Mouse (Mus musculus) kidney, embryonic 14.5 days (tissue): ENCODE measurements at regions not wholly inside any gene's neighbourhood (a gene's known extent, or its start where the extent isn't known, plus 50 kb on each side); places are given as distances from the start of the nearest gene placed in this dataset.

Source experiments
- ATAC-seq: fragments of 200-750 bp; cut with Nextera tagmentation; 2 replicates; pipeline ENCODE4 v1.8.0; 2017; ENCODE audit warnings: moderate number of reproducible peaks, mild to moderate bottlenecking, moderate TSS enrichment, moderate library complexity; ENCODE audit not compliant: low FRiP score, low TSS enrichment
- H3K27ac ChIP-seq: fragments of 300-500 bp; sonication (generic); 2 replicates; pipeline ENCODE4 v1.5.1; 2014; ENCODE audit warnings: low read depth, mild to moderate bottlenecking, low read length, moderate library complexity, mixed read lengths
- H3K27me3 ChIP-seq: fragments of 300-500 bp; sonication (generic); 2 replicates; pipeline ENCODE4 v1.6.1; 2014; ENCODE audit warnings: mild to moderate bottlenecking, low read length; ENCODE audit not compliant: control insufficient read depth, insufficient read depth
- H3K36me3 ChIP-seq: fragments of 300-500 bp; sonication (generic); 2 replicates; pipeline ENCODE4 v1.6.1; 2014; ENCODE audit warnings: low read length, mixed read lengths; ENCODE audit not compliant: control insufficient read depth, insufficient read depth
- H3K4me1 ChIP-seq: fragments of 300-500 bp; sonication (generic); 2 replicates; pipeline ENCODE4 v1.6.1; 2014; ENCODE audit warnings: low read length, mixed read lengths; ENCODE audit not compliant: control insufficient read depth, insufficient read depth
- H3K4me2 ChIP-seq: fragments of 300-500 bp; sonication (generic); replicated peaks from 2 replicates; pipeline ENCODE4 v1.6.1; 2014; ENCODE audit warnings: low read depth, mild to moderate bottlenecking, low read length
- H3K4me3 ChIP-seq: fragments of 300-500 bp; sonication (generic); 2 replicates; pipeline ENCODE4 v1.5.1; 2014; ENCODE audit warnings: mild to moderate bottlenecking, low read length
- H3K9ac ChIP-seq: fragments of 300-500 bp; sonication (generic); 2 replicates; pipeline ENCODE4 v1.6.1; 2014; ENCODE audit warnings: low read depth, mild to moderate bottlenecking, low read length, moderate library complexity
- H3K9me3 ChIP-seq: fragments of 300-500 bp; sonication (generic); 2 replicates; pipeline ENCODE4 v1.6.1; 2016; ENCODE audit warnings: low read length; ENCODE audit not compliant: control insufficient read depth
- WGBS: fragments of 180-500 bp; shearing (Covaris S2); extraction: QIAGEN DNeasy Blood & Tissue Kit; methylation state at CpG from one replicate; pipeline ENCODE4 v1.1.7; 2014; 5-methylcytosine and 5-hydroxymethylcytosine counted together

DNA sequence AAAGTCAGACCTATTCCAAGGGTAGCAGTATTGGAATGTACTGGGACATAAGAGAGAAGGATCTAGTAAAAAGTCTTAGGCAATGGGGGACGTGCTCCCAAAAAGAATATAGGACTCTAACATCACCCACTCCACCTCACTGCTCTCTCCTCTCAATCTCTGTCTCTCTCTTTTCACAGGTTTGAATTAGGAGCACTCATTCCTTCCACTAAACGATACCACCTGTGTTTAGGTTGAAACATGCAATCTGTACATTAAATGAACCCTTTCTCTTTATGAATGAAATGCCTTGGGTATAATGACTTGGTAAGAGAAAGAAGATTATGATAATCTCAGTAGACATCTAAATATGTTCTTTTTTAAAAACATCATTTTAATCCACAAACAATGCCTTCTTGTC, 129.4 kb downstream of the Zpld1 start:
- H3K27me3 ChIP-seq, result no peaks in the 10 kb centered on the region
- no peak overlapping the region for H3K4me2 ChIP-seq

DNA sequence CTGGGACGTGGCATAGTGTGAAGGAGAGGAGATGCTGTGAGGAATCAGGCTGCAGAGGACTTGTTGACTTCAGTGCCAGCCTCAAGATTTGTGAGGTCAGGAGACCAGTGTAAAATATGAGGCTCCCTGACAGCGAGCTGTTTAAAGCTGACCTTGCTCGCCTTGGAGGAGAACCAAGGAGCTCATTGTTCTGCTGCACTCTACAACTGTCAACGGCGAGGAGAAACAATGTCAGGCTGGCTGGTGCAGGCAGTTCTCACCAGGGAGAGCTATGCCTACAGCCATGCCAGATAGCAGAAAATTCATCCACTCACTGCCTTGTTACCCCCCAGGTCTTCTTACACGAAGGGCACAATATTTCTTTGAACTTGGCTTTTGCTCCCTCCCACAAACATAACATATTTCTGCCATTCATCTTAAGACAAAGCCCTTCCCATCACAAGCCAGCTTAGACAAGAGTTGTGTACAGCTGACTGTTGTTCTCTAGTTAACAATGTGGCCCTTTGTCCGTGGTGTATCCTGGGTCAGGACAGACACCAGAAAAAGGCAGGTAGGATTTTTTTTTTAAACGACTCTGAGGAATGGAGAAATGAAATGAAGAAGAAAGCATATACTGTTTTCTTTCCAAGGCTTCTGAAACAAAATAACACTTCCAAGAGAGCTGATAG, 131.5 kb downstream of the Zpld1 start:
- Histone ChIP-seq H3K27ac (no peak overlapping the region), H3K4me3 (no peak overlapping the region), H3K27me3 (no peaks in the 10 kb centered on the region), H3K36me3 (no peaks in the 10 kb centered on the region), H3K4me1 (no peaks in the 10 kb centered on the region), H3K9ac (no peak overlapping the region), H3K9me3 (no peaks in the 10 kb centered on the region), H3K4me2 (no peak overlapping the region)
- no peak for ATAC-seq
- 33% methylated on average over 8 of the region's 8 CpGs for WGBS

More for the DNA sequence above, 129.4 kb downstream of the Zpld1 start:
- H3K36me3 ChIP-seq, result no peaks in the 10 kb centered on the region
- H3K9me3 ChIP-seq, result no peaks in the 10 kb centered on the region
- H3K27ac ChIP-seq, result no peak overlapping the region
- no peak overlapping the region for H3K9ac ChIP-seq
- WGBS, result 89% methylated on average over 2 of the region's 2 CpGs
- no peak overlapping the region for H3K4me3 ChIP-seq
- ATAC-seq, result no peak
- no peaks in the 10 kb centered on the region for H3K4me1 ChIP-seq

DNA sequence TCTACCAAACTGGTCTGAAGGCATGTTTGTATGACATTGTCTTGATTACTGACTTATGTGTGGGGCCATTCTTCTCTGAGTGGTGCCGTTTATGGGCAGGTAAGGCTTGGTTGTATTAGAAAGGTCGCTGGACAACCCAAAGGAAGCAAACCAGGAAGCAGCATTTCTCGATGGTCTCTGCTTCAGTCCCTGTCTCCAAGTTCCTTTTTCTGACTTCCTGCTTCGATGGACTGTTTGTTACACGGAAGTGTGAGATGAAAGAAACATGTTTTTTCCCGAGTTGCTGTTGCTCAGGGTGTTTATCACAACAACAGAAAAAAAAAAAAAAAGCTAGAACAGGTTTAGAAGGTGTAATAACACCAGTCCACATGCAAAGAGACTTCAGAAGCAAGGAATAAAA, 134.9 kb downstream of the Zpld1 start:
- no peak overlapping the region for H3K27ac ChIP-seq
- no peaks in the 10 kb centered on the region for H3K9me3 ChIP-seq
- H3K27me3 ChIP-seq, result no peaks in the 10 kb centered on the region
- no peaks in the 10 kb centered on the region for H3K36me3 ChIP-seq
- H3K4me1 ChIP-seq, result no peaks in the 10 kb centered on the region
- H3K4me2 ChIP-seq, result no peak overlapping the region
- H3K9ac ChIP-seq, result no peak overlapping the region
- H3K4me3 ChIP-seq, result no peak overlapping the region
- WGBS, result 71% methylated on average over 6 of the region's 6 CpGs
- ATAC-seq, result no peak

DNA sequence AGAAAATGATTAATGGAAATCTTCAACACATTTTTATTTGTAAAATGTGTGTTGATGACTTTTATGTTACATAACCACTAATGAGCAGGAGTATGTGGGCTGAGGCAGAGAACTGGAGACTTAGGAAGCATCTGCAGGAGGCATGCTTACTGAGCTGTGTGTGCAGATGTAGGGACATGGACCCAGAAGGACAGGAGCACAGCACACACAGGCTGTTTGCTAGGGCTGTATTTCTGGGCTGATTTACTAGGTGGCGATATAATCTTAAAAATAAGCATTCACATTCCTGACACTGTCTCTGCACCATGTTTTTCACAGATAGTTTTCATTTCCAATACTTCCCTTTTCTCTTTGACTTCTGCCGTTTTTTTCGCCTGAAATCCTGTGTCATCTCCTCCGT, 146.1 kb downstream of the Zpld1 start:
- no peaks in the 10 kb centered on the region for H3K4me1 ChIP-seq
- H3K9me3 ChIP-seq, result no peaks in the 10 kb centered on the region
- H3K9ac ChIP-seq, result no peak overlapping the region
- H3K4me3 ChIP-seq, result no peak overlapping the region
- no peak overlapping the region for H3K27ac ChIP-seq
- WGBS, result 59% methylated on average over 4 of the region's 4 CpGs
- no peaks in the 10 kb centered on the region for H3K27me3 ChIP-seq
- peak; percentile 81; the same call in 1 of the 2 replicates for ATAC-seq
- H3K36me3 ChIP-seq, result no peaks in the 10 kb centered on the region
- H3K4me2 ChIP-seq, result no peak overlapping the region

DNA sequence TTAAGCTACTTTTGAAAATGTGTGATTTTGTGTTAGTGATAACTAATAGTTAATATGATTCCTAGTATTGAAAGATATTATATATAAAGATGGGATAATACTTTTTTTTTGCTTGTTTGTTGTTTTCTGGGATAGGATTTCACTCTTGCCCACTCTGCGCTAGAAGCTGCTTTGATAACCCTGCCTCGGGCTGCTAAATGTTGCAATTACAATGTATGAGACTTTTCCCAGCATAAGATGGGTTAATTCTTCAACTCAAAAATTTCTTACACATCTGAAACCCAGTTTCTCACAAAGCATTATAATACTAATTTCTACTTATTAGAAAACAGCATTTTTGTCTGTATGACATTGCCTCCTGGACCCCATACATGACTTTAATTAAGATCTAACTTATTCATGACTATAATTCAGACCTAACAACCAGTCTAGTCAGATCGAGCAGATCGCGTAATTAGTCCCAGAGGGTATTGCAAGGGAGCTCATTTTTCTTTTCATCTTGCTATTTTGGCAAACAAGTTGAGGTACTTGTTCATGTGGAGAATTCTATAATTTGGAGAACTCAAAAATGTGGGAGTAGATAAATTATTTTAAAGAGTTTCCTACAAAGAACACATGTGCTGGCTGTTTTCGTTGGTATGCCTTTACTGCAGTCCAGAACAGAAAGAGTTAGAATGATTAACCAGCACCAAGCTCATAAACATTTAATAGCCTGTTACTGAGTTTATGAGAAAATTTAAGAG, 155.2 kb downstream of the Zpld1 start:
- Histone ChIP-seq H3K36me3 (no peaks in the 10 kb centered on the region), H3K27me3 (no peaks in the 10 kb centered on the region), H3K4me3 (no peak overlapping the region), H3K9me3 (no peaks in the 10 kb centered on the region), H3K4me1 (no peaks in the 10 kb centered on the region), H3K4me2 (no peak overlapping the region), H3K27ac (no peak overlapping the region), H3K9ac (no peak overlapping the region)
- WGBS, result 24% methylated on average over 6 of the region's 6 CpGs
- peak; percentile 86; the same call in 1 of the 2 replicates for ATAC-seq

DNA sequence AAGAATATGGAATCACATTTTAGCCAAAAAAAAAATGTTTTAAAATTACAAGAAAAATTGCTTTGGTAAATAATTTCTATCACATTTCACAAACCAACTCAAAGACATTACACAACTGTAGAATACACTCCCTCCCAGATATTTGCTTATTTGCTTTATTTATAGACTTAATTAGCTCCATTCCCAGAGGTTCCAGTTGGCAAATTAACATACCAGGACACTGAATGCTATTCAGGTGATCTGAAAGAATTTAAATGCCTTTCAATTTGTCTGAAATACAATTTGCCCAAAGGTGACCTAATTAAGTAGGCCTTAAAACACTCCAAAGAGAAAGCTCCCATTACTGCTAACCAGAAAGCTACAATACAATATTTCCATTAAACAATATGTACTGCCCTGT, 162.8 kb downstream of the Zpld1 start:
- no peak overlapping the region for H3K27ac ChIP-seq
- H3K4me3 ChIP-seq, result no peak overlapping the region
- no peaks in the 10 kb centered on the region for H3K27me3 ChIP-seq
- no peaks in the 10 kb centered on the region for H3K36me3 ChIP-seq
- no peak overlapping the region for H3K4me2 ChIP-seq
- H3K9me3 ChIP-seq, result no peaks in the 10 kb centered on the region
- H3K4me1 ChIP-seq, result no peaks in the 10 kb centered on the region
- no peak for ATAC-seq
- H3K9ac ChIP-seq, result no peak overlapping the region

GRCm38 (mm10) chr16:55097651-55098050, 200.1 kb downstream of the Zpld1 start:
- H3K4me1 ChIP-seq, result no peaks in the 10 kb centered on the region
- 92% methylated on average over 1 of the region's 1 CpGs for WGBS
- no peak overlapping the region for H3K9ac ChIP-seq

GRCm38 (mm10) chr16:55087461-55087860, 210.3 kb downstream of the Zpld1 start:
- WGBS, result 75% methylated on average over 1 of the region's 1 CpGs
- Histone ChIP-seq H3K9ac (no peak overlapping the region), H3K27me3 (no peaks in the 10 kb centered on the region), H3K36me3 (no peaks in the 10 kb centered on the region), H3K27ac (no peak overlapping the region), H3K4me2 (no peak overlapping the region), H3K9me3 (no peaks in the 10 kb centered on the region), H3K4me1 (no peaks in the 10 kb centered on the region), H3K4me3 (no peak overlapping the region)
- ATAC-seq, result no peak

More at GRCm38 (mm10) chr16:55097651-55098050, 200.1 kb downstream of the Zpld1 start:
- Histone ChIP-seq H3K4me2 (no peak overlapping the region), H3K27ac (no peak overlapping the region), H3K36me3 (no peaks in the 10 kb centered on the region), H3K9me3 (no peaks in the 10 kb centered on the region), H3K27me3 (no peaks in the 10 kb centered on the region), H3K4me3 (no peak overlapping the region)
- no peak for ATAC-seq

- H3K36me3 ChIP-seq, result no peaks in the 10 kb centered on the region
- no peak for ATAC-seq
- WGBS, result 52% methylated on average over 1 of the region's 1 CpGs
- no peaks in the 10 kb centered on the region for H3K27me3 ChIP-seq
- H3K9ac ChIP-seq, result no peak overlapping the region
- no peaks in the 10 kb centered on the region for H3K9me3 ChIP-seq
- no peak overlapping the region for H3K4me2 ChIP-seq
- no peak overlapping the region for H3K4me3 ChIP-seq
- no peak overlapping the region for H3K27ac ChIP-seq
- no peaks in the 10 kb centered on the region for H3K4me1 ChIP-seq
Measured at GRCm38 (mm10) chr16:55076172-55076571, 221.6 kb downstream of the Zpld1 start.
